Mouse (Mus musculus): Measurements from ENCODE around the gene Ttc30b.

- TF ChIP-seq CTCF (IDR thresholded peaks at IDR 0.05; ENCODE audit: low read depth, low read length) (no peak), GATA1 (IDR thresholded peaks at IDR 0.05; ENCODE audit: borderline replicate concordance, low read length) (no peak), TAL1 (conservative IDR thresholded peaks at IDR 0.05; ENCODE audit: low read depth, low read length) (no peak)
Measured at GRCm38 (mm10) chr2:75891981-75892380, 46.4 kb downstream of the Ttc30b start.
